Mouse (Mus musculus) hindbrain, postnatal 0 days (tissue): ENCODE measurements at regions not wholly inside any gene's neighbourhood (a gene's known extent, or its start where the extent isn't known, plus 50 kb on each side); places are given as distances from the start of the nearest gene placed in this dataset.

Experiments
- ATAC-seq: fragments of 200-750 bp; cut with Nextera tagmentation; 2 replicates; pipeline ENCODE4 v1.8.0; 2017; ENCODE audit warnings: mild to moderate bottlenecking, moderate TSS enrichment, moderate library complexity
- DNase-seq: peaks from one replicate; pipeline ENCODE4 v3.0.0-alpha.2; 2015; ENCODE audit warnings: low spot score
- H3K27ac ChIP-seq: fragments of 300-500 bp; sonication (generic); 2 replicates; pipeline ENCODE4 v1.5.1; 2014; ENCODE audit warnings: mild to moderate bottlenecking
- H3K27me3 ChIP-seq: fragments of 300-500 bp; sonication (generic); 2 replicates; pipeline ENCODE4 v1.6.1; 2014; ENCODE audit warnings: low read length, mixed read lengths; ENCODE audit not compliant: insufficient read depth
- H3K36me3 ChIP-seq: fragments of 300-500 bp; sonication (generic); 2 replicates; pipeline ENCODE4 v1.6.1; 2014; ENCODE audit warnings: low read length, mixed read lengths; ENCODE audit not compliant: insufficient read depth
- H3K4me1 ChIP-seq: fragments of 300-500 bp; sonication (generic); 2 replicates; pipeline ENCODE4 v1.6.1; 2014; ENCODE audit warnings: antibody characterized with exemption, low read length, mixed read lengths; ENCODE audit not compliant: insufficient read depth
- H3K4me2 ChIP-seq: fragments of 300-500 bp; sonication (generic); 2 replicates; pipeline ENCODE4 v1.6.1; 2014; ENCODE audit warnings: low read depth, mild to moderate bottlenecking, low read length, moderate library complexity, mixed read lengths
- H3K4me3 ChIP-seq: fragments of 300-500 bp; sonication (generic); 2 replicates; pipeline ENCODE4 v1.5.1; 2014; ENCODE audit warnings: low read length
- H3K9ac ChIP-seq: fragments of 300-500 bp; sonication (generic); replicated peaks from 2 replicates; pipeline ENCODE4 v1.6.1; 2014; ENCODE audit warnings: mild to moderate bottlenecking, low read length, moderate library complexity, mixed read lengths
- H3K9me3 ChIP-seq: fragments of 300-500 bp; sonication (generic); 2 replicates; pipeline ENCODE4 v1.6.1; 2016; ENCODE audit warnings: low read length, mixed read lengths
- CTCF ChIP-seq: IDR thresholded peaks from 2 replicates; pipeline ENCODE4 v1.5.1; 2016; ENCODE audit warnings: antibody characterized with exemption, control low read depth, low read depth
- WGBS: fragments of 180-500 bp; shearing (Covaris S2); extraction: QIAGEN DNeasy Blood & Tissue Kit; methylation state at CpG from one replicate; pipeline ENCODE4 v1.1.7; 2014; 5-methylcytosine and 5-hydroxymethylcytosine counted together

DNA sequence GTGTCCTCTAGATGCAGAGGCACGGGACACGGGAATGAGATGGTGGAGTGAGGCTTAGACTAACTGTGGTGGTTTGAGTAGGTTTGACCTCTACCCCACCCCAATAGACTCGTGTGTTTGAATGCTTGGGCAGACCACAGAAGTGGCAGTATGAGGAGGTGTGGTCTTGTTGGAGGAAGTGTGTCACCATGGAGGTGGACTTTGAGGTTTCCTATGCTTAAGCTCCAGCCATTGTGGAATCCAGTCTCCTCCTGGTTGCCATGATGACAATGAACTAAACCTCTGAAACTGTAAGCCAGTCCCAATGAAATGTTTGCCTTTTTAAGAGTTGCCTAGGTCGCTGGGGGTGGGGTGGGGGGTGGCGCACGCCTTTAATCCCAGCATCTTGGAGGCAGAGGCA is 53.3 kb upstream of the Mark1 start:
- ATAC-seq (no peak), DNase-seq (no peak)
- Histone ChIP-seq H3K27ac (no peak overlapping the region), H3K9me3 (no peaks in the 10 kb centered on the region), H3K4me1 (no peaks in the 10 kb centered on the region), H3K4me2 (no peak overlapping the region), H3K36me3 (no peaks in the 10 kb centered on the region), H3K4me3 (no peak overlapping the region), H3K9ac (no peak overlapping the region), H3K27me3 (no peaks in the 10 kb centered on the region)
- no peak for TF ChIP-seq CTCF
- WGBS = 84% methylated on average over 6 of the region's 6 CpGs

DNA sequence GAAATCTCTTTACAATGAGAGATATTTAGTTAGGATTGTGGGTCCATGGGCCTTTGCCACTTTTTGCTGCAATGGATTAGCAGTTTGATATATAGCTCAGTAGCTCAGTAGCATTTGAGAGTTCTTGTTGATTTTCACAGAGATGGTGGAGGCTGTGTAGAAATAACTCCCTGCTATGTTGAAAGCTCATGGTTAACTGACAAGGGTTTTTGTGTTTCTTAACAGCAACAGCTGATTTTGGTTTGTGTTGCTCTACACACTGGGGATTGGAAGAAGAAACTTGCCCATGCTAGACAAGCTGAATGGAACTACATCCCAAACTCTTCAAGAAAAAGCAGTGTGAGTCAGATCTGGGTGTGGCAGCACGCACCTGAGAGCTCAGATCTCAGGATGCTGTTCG is 50.6 kb upstream of the Mark1 start:
- H3K27me3 ChIP-seq = no peaks in the 10 kb centered on the region
- DNase-seq = no peak
- no peak for ATAC-seq
- H3K4me2 ChIP-seq = no peak overlapping the region
- WGBS = 84% methylated on average over 2 of the region's 2 CpGs
- H3K4me3 ChIP-seq = no peak overlapping the region
- H3K4me1 ChIP-seq = no peaks in the 10 kb centered on the region
- no peaks in the 10 kb centered on the region for H3K36me3 ChIP-seq
- no peaks in the 10 kb centered on the region for H3K9me3 ChIP-seq
- no peak for TF ChIP-seq CTCF
- H3K9ac ChIP-seq = no peak overlapping the region
- H3K27ac ChIP-seq = no peak overlapping the region
